Mouse (Mus musculus) left cerebral cortex, postnatal 10 days (tissue): ENCODE measurements around the gene Cir1. TPM values are rescaled to one million over a fixed set of nuclear protein-coding genes. Genes with fewer than 3 reads are reported as not detected.

Source experiments
- DNase-seq, 2 experiments: peaks; one replicate each; pipeline ENCODE4 v3.0.0; 2021 to 2022; ENCODE audit warnings: low spot score in 2 of 2, mixed read lengths in 1 of 2; ENCODE audit errors: extremely low spot score in 1 of 2
- intact Hi-C: fragments of 180-260 bp; cut with DNase I; formaldehyde crosslinking; loops from one replicate; pipeline ENCODE4 v1.15.1; 2025
- total RNA-seq, 2 experiments: library from RNA; stranded (reverse); gene quantifications; 2 replicates each; pipeline ENCODE4 v1.2.3; 2021

Gene Cir1
- total RNA-seq, 2 experiments from 2014 or later, result 24.4 to 25.3 TPM

GRCm38 (mm10) chr2:73276141-73276571, 36.3 kb downstream of the Cir1 start:
- DNase-seq, result no peak
- intact Hi-C loops, result loop anchor here (5.0 to 10.0 kb wide), 4 partner anchors 109 to 1739 kb away; no protein-coding TSS in a partner anchor

DNA sequence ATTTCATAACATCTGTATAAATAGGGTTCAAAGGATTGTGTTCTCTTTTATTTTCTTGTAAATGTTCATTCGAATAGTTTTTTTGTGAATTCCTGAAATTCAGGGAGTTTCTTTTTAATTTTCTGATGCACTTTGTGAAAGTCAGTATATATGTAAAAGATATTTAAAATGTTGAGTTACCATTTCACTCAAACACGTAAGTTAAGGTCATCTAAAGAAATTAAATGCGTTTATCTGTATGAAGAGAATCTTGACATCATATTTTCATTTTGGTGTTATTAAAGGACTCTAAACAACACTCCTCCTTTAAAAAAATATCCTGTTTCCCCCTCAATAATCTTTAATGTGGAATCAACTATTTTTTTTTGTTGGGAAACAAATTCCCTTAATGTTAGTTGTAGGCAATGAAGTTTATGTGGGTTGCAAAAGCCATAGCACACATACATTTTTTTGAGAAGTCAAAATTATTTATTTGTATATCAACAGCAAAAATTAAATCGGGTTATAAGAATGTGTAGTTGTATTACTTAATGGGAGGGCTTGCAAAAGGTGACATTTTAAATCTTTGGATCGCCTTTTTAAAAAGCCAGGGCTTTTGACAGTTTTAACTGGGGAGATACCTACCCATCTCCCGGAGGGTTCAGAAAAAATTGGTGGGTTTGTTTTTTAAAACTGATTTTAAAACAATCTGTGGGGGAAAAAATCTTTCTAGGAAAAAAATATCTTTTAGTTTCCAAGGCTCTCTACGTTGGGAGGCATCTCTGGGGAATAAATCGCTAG, 37.0 kb downstream of the Cir1 start:
- no peak for DNase-seq
- intact Hi-C loops, result loop anchor here (5.0 to 10.0 kb wide), 4 partner anchors 108 to 1738 kb away; no protein-coding TSS in a partner anchor

DNA sequence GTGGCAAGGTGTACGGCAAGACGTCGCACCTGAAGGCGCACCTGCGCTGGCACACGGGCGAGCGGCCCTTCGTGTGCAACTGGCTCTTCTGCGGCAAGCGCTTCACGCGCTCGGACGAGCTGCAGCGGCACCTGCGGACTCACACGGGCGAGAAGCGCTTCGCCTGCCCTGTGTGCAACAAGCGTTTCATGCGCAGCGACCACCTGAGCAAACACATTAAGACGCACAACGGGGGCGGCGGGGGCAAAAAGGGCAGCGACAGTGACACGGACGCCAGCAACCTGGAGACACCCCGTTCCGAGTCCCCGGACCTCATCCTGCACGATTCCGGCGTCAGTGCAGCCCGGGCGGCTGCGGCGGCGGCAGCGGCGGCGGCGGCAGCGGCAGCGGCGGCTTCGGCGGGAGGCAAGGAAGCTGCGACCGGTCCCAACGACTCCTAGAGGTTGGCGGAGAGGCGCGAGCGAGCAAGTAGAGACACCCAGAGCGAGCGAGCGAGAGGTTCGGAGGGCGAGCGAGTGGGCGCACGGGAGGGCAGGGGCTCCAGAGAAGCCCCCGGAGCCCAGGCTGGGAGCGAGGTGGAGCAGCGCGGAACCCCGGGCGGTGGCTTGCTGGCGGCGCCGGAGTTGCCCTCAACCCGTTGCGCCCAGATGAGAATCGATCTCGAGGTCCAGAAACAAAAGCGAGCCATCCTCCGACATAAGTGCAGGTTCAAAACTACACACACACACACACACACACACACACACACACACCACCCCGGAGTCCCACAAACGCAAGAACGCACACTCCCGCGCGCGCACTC, 38.2 kb downstream of the Cir1 start:
- intact Hi-C loops, result loop anchor here (5.0 to 10.0 kb wide), 2 partner anchors 297 to 640 kb away; no protein-coding TSS in a partner anchor
- DNase-seq, result peak in 1 of 2 experiments; percentile 33

DNA sequence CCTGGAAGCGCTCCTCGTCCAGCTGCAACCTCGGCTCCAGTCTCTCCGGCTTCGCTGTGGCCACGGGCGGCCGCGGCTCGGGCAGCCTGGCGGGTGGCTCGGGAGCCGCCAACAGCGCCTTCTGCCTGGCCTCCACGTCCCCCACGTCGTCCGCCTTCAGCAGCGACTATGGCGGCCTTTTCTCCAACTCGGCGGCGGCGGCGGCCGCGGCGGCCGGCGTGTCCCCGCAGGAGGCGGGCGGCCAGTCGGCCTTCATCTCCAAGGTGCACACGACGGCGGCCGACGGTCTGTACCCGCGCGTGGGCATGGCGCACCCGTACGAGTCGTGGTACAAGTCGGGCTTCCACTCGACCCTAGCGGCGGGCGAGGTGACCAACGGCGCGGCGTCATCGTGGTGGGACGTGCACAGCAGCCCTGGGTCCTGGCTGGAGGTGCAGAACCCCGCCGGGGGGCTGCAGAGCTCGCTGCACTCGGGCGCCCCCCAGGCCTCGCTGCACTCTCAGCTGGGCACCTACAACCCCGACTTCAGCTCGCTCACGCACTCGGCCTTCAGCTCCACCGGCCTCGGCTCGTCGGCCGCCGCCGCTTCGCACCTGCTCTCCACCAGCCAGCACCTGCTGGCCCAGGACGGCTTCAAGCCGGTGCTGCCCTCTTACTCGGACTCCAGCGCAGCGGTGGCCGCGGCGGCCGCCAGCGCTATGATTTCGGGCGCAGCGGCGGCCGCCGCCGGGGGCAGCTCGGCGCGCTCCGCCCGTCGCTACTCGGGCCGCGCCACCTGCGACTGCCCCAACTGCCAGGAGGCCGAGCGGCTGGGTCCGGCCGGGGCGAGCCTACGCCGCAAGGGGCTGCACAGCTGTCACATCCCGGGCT, 39.0 kb downstream of the Cir1 start:
- intact Hi-C loops, result loop anchor here (5.0 to 10.0 kb wide), 2 partner anchors 296 to 639 kb away; no protein-coding TSS in a partner anchor
- peak in 1 of 2 experiments; percentile 41 for DNase-seq

DNA sequence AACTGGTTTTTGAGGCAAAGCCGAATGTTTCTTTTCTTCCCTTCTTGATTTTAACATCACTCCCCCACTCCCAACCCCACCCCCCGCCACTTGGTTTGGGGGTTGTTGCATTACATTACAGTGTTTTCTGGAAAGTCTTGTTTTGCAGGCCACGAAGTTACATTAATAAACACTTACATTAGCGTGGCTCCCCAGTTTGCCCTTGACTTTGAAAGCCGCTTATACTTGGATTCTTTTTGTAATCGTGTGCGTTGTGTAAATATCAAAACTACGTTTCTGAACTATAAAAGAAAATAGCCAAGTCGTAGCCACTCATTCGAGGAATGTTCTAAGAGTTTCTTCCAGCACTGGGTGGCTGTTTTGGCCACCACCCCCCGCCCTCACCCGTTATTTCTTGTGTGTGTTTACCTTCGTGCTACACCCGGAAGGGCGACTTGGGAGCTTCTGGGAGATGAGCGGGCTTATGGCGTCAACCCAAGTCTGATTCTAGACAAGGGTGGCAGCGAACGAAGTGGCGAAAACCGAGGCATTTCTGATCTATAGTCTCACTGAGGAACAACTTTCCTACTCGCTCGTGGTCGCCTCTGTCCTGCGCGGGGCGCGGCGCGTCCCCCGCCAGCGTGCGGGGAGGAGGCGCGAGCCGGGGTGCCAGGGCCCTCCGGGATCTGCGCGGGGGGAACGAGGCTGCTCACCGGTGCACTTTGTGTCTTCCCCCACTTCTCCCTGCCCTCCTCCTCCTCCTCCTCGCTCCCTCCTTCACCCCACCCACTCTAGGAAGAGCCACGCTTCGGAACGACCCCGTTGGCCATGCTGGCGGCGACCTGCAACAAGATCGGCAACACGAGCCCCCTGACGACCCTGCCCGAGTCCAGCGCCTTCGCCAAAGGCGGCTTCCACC, 39.9 kb downstream of the Cir1 start:
- peak in 1 of 2 experiments; percentile 31 for DNase-seq
- intact Hi-C loops, result loop anchor here (5.0 to 10.0 kb wide), 2 partner anchors 295 to 638 kb away; no protein-coding TSS in a partner anchor

DNA sequence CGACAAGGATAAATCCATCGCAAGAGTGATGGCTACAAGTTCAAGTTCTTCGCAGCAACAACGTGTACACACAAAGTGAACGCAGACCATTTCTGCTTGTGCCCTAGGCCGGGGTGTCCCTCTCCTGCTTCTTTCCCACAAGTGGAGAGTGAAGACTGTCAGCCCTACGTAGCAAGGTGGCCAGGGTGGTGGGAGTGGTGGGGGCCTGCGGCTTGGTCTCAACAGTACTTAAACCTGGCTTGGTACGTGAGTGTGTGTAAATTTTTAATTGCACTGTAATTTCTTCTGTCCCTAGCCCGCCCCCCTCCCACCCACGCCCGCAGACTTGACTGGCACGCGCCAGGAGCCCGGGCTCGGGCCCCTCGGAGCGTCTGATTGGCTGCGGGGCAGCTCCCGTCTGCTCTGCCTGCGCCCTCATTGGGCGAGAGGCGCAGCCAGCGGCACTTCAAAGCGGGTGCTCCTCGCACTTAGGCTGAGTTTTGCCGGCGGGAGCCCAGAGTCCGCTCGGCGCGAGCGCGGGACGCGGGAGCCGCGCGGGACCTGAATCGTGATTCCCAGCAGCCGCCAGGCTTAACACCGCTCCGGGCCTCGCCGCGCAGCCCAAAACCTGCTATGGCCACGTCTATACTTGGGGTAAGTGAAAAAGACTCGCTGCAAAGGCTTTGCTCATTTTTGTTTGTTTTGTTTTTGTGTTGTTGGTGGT, 40.9 kb downstream of the Cir1 start, which contains the start of gene Sp9:
Gene Sp9, plus strand, starts transcription at position 467 of the 703 bp plus-strand sequence.
- intact Hi-C loops, result loop anchor here (5.0 to 10.0 kb wide), 2 partner anchors 294 to 637 kb away; no protein-coding TSS in a partner anchor
- peak in 1 of 2 experiments; percentile 60 for DNase-seq

DNA sequence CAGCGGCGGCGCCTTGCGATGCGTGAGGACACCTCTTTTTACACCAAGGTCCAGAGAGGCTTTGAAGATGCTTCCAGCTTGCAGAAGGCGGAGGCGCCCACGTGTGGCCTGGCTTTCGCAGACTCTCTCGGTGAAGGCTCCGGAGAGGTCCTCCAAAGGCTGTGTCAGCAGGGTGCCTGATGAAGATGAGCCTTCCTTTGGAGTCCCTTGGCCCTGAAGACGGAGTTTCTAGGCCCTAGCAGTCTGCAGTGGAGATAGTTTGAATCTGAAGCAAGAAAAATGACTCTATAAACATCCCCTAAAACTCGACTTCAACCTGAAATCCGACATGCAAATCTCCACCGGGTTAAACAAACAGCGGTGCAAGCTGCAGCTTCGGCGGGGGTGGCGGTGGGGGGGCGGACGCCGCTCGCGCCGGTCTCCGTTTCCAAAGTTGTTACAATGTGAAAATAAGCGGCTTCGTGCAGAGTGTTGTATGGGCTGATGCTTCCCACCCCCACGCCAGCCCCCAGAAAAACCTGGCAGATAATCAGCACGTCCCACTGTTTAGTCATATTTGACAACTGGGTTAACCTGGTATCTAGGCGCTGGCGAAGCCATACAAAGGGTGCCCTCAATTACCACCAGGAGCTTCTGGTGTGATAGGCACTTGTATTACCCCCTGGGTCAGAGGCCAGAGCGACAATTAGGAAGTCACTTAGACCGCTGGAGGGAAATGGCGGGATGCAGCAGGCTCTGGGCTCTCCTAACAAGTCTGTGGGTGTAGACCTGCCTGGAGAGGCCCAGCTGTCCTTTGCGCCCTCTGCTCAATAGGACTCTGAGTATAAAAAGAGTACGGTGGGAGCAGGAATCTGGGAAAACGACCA, 41.7 kb downstream of the Cir1 start:
- intact Hi-C loops, result loop anchor here (5.0 to 10.0 kb wide), 2 partner anchors 294 to 636 kb away; no protein-coding TSS in a partner anchor
- peak in 1 of 2 experiments; percentile 34 for DNase-seq

GRCm38 (mm10) chr2:73270071-73270592, 42.4 kb downstream of the Cir1 start:
- intact Hi-C loops, result loop anchor here (5.0 to 10.0 kb wide), 2 partner anchors 293 to 635 kb away; no protein-coding TSS in a partner anchor
- DNase-seq, result no peak

DNA sequence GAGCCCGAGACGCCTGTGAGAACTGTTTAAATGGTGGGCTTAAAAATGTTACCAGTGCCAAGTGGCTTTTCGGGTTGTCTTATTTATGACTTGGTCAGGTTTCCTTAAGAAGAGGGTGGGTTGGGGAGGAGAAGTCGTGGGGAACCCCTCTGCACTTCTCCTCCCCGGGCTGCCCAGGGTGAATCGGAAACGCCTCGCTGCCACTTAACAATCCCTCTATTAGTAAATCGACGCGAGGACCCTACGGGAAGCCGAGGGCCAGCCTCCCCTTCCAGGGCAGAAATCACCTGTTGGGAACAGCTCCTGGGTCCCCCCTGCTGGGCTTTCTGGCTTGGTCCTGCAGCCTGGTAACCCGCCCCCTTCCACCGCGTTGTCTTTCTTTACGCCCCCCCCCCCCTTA, 42.8 kb downstream of the Cir1 start:
- no peak for DNase-seq
- intact Hi-C loops, result loop anchor here (5.0 to 10.0 kb wide), 3 partner anchors 292 to 752 kb away; no protein-coding TSS in a partner anchor

GRCm38 (mm10) chr2:73268836-73269395, 43.6 kb downstream of the Cir1 start:
- intact Hi-C loops, result loop anchor here (5.0 kb wide), 1 partner anchor 752 kb away; no protein-coding TSS in a partner anchor
- DNase-seq, result no peak

- DNase-seq, result no peak
- intact Hi-C loops, result loop anchor here (5.0 kb wide), 1 partner anchor 751 kb away; no protein-coding TSS in a partner anchor
These were observed 44.2 kb downstream of the Cir1 start for GRCm38 (mm10) chr2:73268281-73268680.

- intact Hi-C loops, result loop anchor here (5.0 kb wide), 1 partner anchor 751 kb away; no protein-coding TSS in a partner anchor
- no peak for DNase-seq
These were observed 44.7 kb downstream of the Cir1 start for GRCm38 (mm10) chr2:73267818-73268217.

- intact Hi-C loops, result loop anchor here (5.0 kb wide), 1 partner anchor 750 kb away; no protein-coding TSS in a partner anchor
- DNase-seq, result no peak
These were observed 45.3 kb downstream of the Cir1 start for GRCm38 (mm10) chr2:73267231-73267630.

DNA sequence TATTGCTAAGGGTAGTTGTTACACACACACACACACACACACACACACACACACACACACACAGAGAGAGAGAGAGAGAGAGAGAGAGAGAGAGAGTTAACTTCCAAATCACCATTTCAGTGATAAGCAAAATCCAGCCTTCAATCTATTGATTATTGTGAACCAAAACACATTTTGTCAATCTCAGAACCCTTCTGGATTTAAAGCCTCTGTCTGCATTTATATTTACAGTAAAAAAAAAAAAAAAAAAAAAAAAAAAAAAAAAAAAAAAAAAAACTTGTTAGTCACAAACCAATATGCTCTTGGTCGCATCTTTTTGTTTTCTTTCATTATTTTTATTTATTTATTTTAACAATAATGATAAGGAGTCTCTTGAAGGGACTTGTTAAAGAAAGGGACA, 45.9 kb downstream of the Cir1 start:
- intact Hi-C loops, result loop anchor here (5.0 kb wide), 1 partner anchor 749 kb away; no protein-coding TSS in a partner anchor
- no peak for DNase-seq

DNA sequence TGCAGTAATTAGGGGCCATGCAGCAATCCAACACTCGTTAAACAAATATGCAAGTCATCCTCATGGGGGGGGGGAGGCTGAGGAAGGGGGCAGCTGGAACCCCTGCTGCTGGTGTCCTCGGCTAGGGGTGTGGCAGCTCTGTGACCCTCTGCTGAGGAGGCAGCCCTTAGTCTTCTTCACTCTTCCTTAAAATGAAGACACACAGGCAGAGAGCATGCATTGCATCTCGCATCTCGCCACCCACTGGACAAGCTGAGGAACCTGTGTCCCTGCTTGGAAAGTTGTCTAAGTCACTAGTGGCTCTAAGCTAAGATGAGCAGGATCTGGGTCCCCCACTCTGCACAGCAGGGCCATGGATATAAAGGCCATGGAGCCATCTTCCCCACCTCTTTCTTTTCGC, 46.5 kb downstream of the Cir1 start:
- intact Hi-C loops, result loop anchor here (5.0 kb wide), 1 partner anchor 749 kb away; no protein-coding TSS in a partner anchor
- no peak for DNase-seq
